Mouse (Mus musculus): ENCODE results near the gene Ptprb.

GRCm38 (mm10) chr10:116362645-116363044 is 87.3 kb downstream of the Ptprb start:
- TF ChIP-seq POLR2A (IDR thresholded peaks at IDR 0.05; ENCODE audit: extremely low read depth, insufficient read depth, low read length), result no peak
- no peak for TF ChIP-seq CTCF (IDR thresholded peaks at IDR 0.05; ENCODE audit: extremely low read depth, insufficient read depth, low read length)
